Comparison of ENCODE assay signal across 34 mouse cellular contexts in the genomic region with DNA sequence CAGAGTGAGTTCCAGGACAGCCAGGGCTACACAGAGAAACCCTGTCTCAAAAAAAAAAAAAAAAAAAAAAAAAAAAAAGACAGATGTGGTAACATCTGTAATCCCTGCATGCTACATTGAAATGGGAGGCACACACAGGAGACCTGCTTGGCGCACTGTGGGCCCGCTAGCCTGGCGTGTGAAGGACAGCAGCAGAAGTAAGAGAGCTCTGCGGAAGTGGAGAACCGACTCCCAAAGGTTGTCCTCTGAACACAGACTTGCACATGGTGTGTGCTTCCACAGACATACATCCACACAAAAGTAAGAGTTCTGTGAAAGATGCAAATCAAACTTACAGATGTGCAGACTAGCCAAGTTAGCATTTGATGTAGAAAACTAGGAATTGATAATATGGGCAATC.
"Had no signal": no experiment of that assay in that cellular context is flagged by ENCODE, and none has a peak within 500 bp of the region (broad histone marks: within the 10 kb centered on the region; RNA-seq: fewer than 3 reads in every experiment).

No protein-coding gene starts in this region.

- H3K36me3 ChIP-seq: hindbrain, embryonic 12.5 days; intestine, embryonic 15.5 days had no signal

- H3K27ac ChIP-seq: heart, embryonic 10.5 days; heart, embryonic 13.5 days; heart, embryonic 15.5 days; hindbrain, embryonic 10.5 days; hindbrain, embryonic 12.5 days; hindbrain, embryonic 13.5 days; hindbrain, embryonic 14.5 days; hindbrain, embryonic 15.5 days; hindbrain, postnatal 0 days; intestine, embryonic 15.5 days; kidney, embryonic 15.5 days; kidney, postnatal 0 days; layer of hippocampus, adult 2 months had no signal

- H3K4me3 ChIP-seq: heart, embryonic 10.5 days; heart, embryonic 12.5 days; heart, embryonic 13.5 days; heart, embryonic 15.5 days; hindbrain, embryonic 10.5 days; hindbrain, embryonic 12.5 days; hindbrain, embryonic 13.5 days; hindbrain, embryonic 15.5 days; intestine, embryonic 15.5 days; kidney, embryonic 15.5 days; layer of hippocampus, adult 2 months had no signal

- H3K4me1 ChIP-seq: heart, embryonic 10.5 days; heart, embryonic 13.5 days; hindbrain, embryonic 10.5 days; hindbrain, embryonic 12.5 days; hindbrain, embryonic 13.5 days; hindbrain, embryonic 15.5 days; intestine, embryonic 15.5 days; kidney, embryonic 15.5 days had no signal

- H3K4me2 ChIP-seq: heart, embryonic 12.5 days; heart, embryonic 13.5 days; heart, embryonic 15.5 days; hindbrain, embryonic 12.5 days; hindbrain, embryonic 13.5 days; hindbrain, embryonic 14.5 days; hindbrain, embryonic 15.5 days; intestine, embryonic 15.5 days; kidney, embryonic 15.5 days had no signal

- H3K9me3 ChIP-seq: heart, embryonic 10.5 days; heart, embryonic 13.5 days; heart, embryonic 15.5 days; hindbrain, embryonic 15.5 days; intestine, embryonic 15.5 days; kidney, embryonic 15.5 days had no signal

- DNase-seq: heart, postnatal 10 days; heart, postnatal 14 days; heart, postnatal 36 days; heart, postnatal 4 days; kidney, adult 11 months; kidney, adult 18-20 months; kidney, adult 2 months; kidney, adult 8-10 months; kidney, adult 9 months; kidney, postnatal 10 days; kidney, postnatal 14 days; kidney, postnatal 25 days; kidney, postnatal 36 days; kidney, postnatal 4 days; layer of hippocampus, adult 9-11 months; layer of hippocampus, postnatal 36 days had no signal

- H3K27me3 ChIP-seq: heart, embryonic 12.5 days; heart, embryonic 13.5 days; heart, embryonic 15.5 days; hindbrain, embryonic 12.5 days; hindbrain, embryonic 13.5 days; hindbrain, embryonic 15.5 days; intestine, embryonic 15.5 days; kidney, embryonic 15.5 days had no signal

- H3K9ac ChIP-seq: heart, embryonic 12.5 days; heart, embryonic 13.5 days; heart, embryonic 15.5 days; hindbrain, embryonic 12.5 days; hindbrain, embryonic 13.5 days; hindbrain, embryonic 14.5 days; hindbrain, embryonic 15.5 days; intestine, embryonic 15.5 days; kidney, embryonic 15.5 days had no signal

- ATAC-seq: hindbrain, embryonic 16.5 days; hindbrain, postnatal 0 days; inflammation-experienced regulatory T-cells, adult 6 months; intestine, embryonic 15.5 days; intestine, embryonic 16.5 days; intestine, postnatal 0 days had no signal
